Mouse (Mus musculus) mature B cell (primary cell): Measurements from ENCODE around the gene Ssr4.

Experiments used
- in situ Hi-C: fragments of 300-500 bp; cut with MboI; formaldehyde crosslinking; loops from 2 replicates; pipeline ENCODE4 v1.14.3; 2019

Gene Ssr4

DNA sequence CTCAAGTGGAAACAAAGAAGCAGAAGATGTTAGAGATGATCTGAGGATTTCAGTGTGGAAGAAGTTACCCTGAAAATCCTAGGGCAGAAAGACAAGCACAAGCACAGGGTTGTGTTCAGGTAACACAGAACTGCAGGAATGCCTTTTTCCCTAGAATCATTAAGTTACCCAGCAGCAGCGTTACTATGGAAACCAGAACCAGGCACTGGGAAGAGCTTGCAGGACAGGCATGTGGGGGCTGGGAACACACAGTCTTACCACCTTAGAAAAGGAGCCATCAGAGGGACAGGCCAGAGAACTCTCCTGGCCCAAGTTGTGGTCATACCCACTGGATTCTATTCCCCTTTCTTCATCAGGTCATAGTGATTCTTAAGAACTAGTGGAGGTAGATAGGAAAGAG is 19.0 kb downstream of the Ssr4 start:
- in situ Hi-C loops = no loop called here

DNA sequence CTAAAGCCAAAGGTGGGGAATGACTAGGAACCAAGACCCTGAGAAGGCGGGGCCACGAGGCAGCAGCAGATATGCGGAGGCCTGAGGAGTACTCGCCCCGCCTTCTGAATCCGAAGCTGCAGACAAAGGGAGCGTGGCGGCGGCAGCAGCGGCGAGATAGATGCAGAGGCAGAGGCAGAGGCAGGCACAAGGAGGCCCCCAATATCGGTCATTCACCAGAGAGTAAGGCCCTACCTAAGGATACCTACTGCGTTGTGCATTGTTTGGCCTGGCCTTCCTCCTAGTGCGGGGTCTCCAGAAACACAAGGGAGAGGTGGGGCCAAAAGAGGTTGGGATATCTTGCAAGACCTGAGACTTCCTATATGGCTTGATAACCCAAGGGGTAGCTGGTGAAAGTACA is 28.2 kb downstream of the Ssr4 start:
- in situ Hi-C loops = no loop called here

DNA sequence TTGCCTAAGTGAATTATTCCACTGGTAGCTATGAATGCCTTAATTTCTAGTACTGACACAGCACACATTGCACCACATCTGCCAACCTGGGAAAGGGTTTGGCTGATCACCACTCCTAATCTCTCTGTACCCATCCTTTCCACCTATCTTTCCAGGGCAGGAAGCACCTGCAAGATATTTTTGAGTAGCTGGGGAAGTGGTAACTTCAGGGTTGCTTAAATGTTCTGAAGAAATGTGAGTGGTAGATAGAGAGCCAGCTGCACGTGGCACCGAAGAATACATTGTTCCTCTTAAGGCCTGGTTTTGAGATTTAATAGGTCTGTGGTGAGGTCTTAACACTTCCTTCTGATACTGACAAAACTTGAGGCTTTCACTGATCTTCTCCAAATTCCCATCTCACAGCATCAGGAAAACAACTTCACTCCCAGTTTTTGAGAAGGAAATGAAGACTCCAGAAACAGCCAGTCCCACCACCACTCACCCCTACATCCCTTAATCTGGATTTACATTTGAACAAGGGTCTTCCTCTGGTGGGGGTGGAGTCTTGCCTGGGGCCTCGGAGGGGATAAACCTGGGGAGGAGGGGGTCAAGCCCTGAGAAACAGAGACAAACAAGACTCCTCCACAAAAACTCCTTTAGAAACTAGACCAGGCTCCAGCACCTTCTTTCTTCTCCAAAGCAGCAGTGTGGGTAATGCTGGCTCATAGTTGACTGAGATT is 29.9 kb downstream of the Ssr4 start:
- in situ Hi-C loops = no loop called here

DNA sequence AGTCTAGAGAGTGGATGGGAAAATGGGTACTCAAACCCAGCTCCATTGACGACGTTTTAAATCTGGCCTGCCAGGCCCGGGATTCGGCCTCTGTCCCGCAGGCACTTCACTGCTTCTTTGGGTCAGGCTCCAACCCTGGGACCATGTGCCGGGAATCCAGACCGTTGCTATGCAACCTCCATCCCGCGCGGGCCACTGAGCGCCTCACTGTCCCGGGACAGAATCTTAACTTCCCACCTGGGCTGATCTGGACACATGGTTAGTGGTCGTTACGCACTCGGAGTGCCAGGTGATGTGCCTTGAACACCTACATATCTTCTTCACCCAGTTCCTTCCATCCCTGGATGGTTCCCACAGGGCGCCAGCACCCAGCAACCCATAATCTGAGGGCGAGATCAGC is 36.9 kb downstream of the Ssr4 start:
- in situ Hi-C loops = no loop called here

DNA sequence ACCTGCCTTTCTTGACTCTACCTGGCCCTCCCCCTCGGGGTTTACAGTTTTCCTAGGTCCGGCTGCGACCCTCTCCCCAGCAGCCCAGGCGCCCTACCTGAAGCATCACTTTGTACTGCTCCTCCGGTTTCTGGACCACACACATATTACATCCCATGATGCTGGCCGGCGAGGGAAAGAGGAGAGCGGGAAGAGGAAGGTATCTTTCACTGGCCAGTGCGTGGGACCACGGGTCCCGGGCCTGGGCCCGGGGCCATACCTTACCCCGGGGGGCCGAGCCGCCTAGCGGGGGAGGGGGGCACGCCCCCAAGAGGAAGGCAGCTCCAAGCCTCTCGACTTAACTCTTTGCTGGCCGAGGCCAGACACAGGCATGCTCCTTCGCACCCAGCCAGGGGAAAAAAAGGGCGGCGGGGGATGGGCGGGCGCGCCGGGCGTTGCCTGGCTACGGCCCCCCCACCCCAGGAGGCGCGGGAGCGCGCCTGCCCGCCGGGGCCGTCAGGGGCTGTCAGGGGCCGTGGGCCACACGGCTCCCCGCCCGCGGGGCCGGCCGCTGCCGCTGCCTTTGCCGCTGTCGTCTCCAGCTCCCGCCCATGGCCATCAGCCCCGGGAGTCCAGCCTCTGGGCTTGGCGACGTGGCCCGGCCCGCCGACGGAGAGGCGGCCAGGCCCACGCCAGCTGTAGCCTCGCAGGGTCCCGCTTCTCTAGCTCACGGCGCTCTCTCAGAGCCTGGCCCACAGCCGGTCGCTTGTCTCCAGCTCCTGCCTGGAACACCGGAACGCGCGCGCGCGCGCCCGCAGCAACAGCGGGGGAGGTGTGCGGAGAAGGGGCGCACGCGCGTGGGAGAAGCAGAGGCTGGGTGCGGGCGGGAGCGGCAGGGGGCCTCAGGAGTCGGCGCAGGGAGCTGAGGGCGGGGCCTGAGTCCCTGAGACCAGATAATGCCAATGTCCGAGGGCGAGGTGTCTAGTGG is 37.6 kb downstream of the Ssr4 start, which contains the start of gene Pdzd4:
Gene Pdzd4, minus strand, starts transcription at position 785 of the 967 bp plus-strand sequence.
- in situ Hi-C loops = no loop called here

DNA sequence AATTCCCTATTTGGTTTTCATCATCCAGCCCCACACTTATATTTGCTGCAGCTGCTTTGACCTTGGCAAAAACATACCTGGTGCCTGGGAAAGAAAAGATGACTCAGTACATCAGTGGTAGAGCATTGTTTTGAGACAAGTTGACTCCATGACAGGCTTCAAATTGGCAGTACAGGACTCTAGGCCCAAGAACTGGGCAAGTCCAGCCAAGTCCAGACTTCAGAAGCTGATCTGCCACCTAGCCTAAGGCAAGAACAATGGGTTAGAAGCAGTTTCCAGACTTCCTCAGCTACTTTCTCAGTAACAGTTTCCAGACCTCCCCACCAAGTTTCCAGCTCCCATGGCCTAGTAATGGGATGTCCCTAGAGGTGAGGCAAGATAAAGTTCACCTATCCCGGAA is 48.9 kb downstream of the Ssr4 start:
- in situ Hi-C loops = no loop called here

DNA sequence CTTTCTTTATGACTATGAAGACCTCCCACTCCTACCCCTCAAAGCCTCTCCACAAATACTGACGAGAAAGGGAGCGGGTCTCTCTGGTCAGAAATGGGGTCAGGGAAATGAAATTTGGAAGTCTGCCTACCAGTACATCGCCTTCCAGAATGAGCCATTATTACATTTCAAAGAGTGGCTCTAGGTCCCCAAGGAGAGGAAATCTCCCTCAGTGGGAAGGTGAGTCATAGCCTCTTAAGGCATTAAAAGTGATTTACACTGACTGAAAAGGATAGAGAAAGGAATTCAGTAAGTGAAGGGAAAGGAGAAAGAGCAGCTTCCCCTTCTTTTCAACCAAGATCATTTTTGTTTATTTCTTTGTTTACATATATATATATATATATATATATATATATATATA is 49.9 kb downstream of the Ssr4 start:
- in situ Hi-C loops = no loop called here
